Mouse (Mus musculus): Measurements from ENCODE around the gene Slc6a9. TPM values are rescaled to one million over a fixed set of nuclear protein-coding genes. Genes with fewer than 3 reads are reported as not detected.
A peak's percentile ranks its signal among the peaks of the same experiment; 100 is the strongest.

Gene Slc6a9
- 8.0 and 8.9 TPM in 2 replicates for polyA plus RNA-seq (2015; fragmentation: Nextera tagmentation; extraction: Ambion mirVana)

GRCm38 (mm10) chr4:117834457-117834844, at the start of gene Slc6a9:
Gene Slc6a9, plus strand, starts transcription at chr4:117834506.
- H3K36me3 ChIP-seq: no peaks in the 10 kb centered on the region
- peak within 1 kb of the TSS; percentile 86 for H3K27ac ChIP-seq
- no peaks in the 10 kb centered on the region for H3K27me3 ChIP-seq
- peaks cover 37% of the 10 kb centered on the region for H3K4me1 ChIP-seq
- H3K4me3 ChIP-seq: peak within 1 kb of the TSS; percentile 73
- no peak for ATAC-seq (ENCODE audit: borderline replicate concordance, extremely low read depth, low FRiP score, low TSS enrichment)
- H3K4me2 ChIP-seq: peak within 1 kb of the TSS; percentile 96
- WGBS: 17% methylated on average over 3 of the region's 3 CpGs
- H3K9ac ChIP-seq: peak within 1 kb of the TSS; percentile 76
- no peaks in the 10 kb centered on the region for H3K9me3 ChIP-seq

GRCm38 (mm10) chr4:117786963-117787362, 47.3 kb upstream of the Slc6a9 start:
- Histone ChIP-seq H3K9me3 (no peaks in the 10 kb centered on the region), H3K27me3 (no peaks in the 10 kb centered on the region), H3K9ac (no peak overlapping the region), H3K4me3 (no peak overlapping the region), H3K4me1 (no peaks in the 10 kb centered on the region), H3K36me3 (no peaks in the 10 kb centered on the region), H3K4me2 (peak overlapping the region; percentile 29; the same call in 1 of the 2 replicates), H3K27ac (no peak overlapping the region)
- 21% methylated on average over 8 of the region's 8 CpGs for WGBS
- ATAC-seq (ENCODE audit: borderline replicate concordance, extremely low read depth, low FRiP score, low TSS enrichment): peak; percentile 65; the same call in 1 of the 2 replicates

GRCm38 (mm10) chr4:117788308-117788707, 46.0 kb upstream of the Slc6a9 start:
- Histone ChIP-seq H3K4me3 (no peak overlapping the region), H3K27ac (no peak overlapping the region), H3K9ac (no peak overlapping the region), H3K27me3 (no peaks in the 10 kb centered on the region), H3K36me3 (no peaks in the 10 kb centered on the region), H3K4me2 (no peak overlapping the region), H3K9me3 (no peaks in the 10 kb centered on the region), H3K4me1 (no peaks in the 10 kb centered on the region)
- ATAC-seq (ENCODE audit: borderline replicate concordance, extremely low read depth, low FRiP score, low TSS enrichment): no peak
- WGBS: 44% methylated on average over 9 of the region's 10 CpGs

- ATAC-seq (ENCODE audit: borderline replicate concordance, extremely low read depth, low FRiP score, low TSS enrichment): no peak
- Histone ChIP-seq H3K27ac (no peak overlapping the region), H3K4me1 (no peaks in the 10 kb centered on the region), H3K27me3 (no peaks in the 10 kb centered on the region), H3K9ac (no peak overlapping the region), H3K4me3 (no peak overlapping the region), H3K9me3 (no peaks in the 10 kb centered on the region), H3K36me3 (no peaks in the 10 kb centered on the region), H3K4me2 (no peak overlapping the region)
- WGBS: 74% methylated on average over 6 of the region's 6 CpGs
Observed at GRCm38 (mm10) chr4:117799904-117800303, 34.4 kb upstream of the Slc6a9 start.

DNA sequence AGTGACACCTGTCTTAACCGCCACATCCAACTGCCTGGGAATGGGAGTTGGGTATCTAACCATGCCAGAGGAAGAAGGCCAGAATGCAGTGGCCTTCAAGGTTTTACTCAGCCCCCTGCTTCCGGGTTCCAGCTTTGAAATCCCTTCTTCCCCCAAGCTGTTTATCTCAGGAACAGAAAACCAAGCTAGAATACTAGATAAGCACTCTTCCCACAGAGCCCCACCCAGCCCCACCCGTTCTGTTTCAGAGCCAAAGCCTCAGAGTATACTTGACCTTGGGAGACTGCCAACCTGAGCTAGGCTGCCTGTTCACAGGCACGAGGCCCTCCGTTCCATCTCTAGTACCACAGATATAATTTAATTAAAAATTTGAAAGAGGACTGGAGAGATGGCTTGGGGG, 27.3 kb upstream of the Slc6a9 start:
- no peak overlapping the region for H3K9ac ChIP-seq
- no peak overlapping the region for H3K4me3 ChIP-seq
- ATAC-seq (ENCODE audit: borderline replicate concordance, extremely low read depth, low FRiP score, low TSS enrichment): no peak
- no peak overlapping the region for H3K4me2 ChIP-seq
- H3K27ac ChIP-seq: no peak overlapping the region
- 0 out of 2 replicates have a peak, but pooled peaks cover 5% of the 10 kb centered on the region for H3K4me1 ChIP-seq
- WGBS: 53% methylated on average over 5 of the region's 5 CpGs
- no peaks in the 10 kb centered on the region for H3K27me3 ChIP-seq
- no peaks in the 10 kb centered on the region for H3K9me3 ChIP-seq
- H3K36me3 ChIP-seq: no peaks in the 10 kb centered on the region

GRCm38 (mm10) chr4:117810933-117811332, 23.4 kb upstream of the Slc6a9 start:
- Histone ChIP-seq H3K4me3 (no peak overlapping the region), H3K27ac (no peak overlapping the region), H3K9ac (no peak overlapping the region), H3K27me3 (no peaks in the 10 kb centered on the region), H3K4me2 (no peak overlapping the region), H3K4me1 (peaks cover 5% of the 10 kb centered on the region; the same call in 1 of the 2 replicates), H3K9me3 (no peaks in the 10 kb centered on the region), H3K36me3 (no peaks in the 10 kb centered on the region)
- WGBS: 29% methylated on average over 2 of the region's 2 CpGs
- ATAC-seq (ENCODE audit: borderline replicate concordance, extremely low read depth, low FRiP score, low TSS enrichment): no peak

DNA sequence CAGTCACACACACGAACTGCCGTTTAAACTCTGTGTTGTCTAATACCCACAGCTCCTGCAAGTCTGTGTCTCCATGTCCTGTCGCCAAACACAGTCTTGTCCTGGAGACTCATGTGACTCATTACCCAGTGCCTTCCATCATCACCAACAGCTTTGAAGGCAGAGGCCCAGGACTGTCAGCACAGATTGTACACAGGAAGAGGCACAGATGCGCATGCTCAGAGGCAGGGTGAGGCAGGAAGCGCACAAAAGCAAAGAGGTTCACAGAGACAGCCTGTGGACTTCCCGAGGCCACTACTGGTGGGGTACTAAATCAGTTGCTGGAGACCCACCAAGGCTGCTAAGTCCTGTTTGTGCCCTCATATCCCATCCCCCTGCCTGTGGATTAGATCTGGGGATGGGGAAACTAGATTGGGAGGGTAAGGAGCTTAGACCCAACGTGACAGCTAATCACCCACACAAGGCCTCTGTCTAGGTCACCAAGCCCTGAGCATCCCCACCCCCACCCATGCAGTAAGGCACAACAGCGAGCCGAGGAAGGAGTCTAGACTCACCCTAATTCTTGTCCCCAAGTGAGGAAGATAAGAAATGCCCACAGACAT, 20.6 kb upstream of the Slc6a9 start:
- 37% methylated on average over 9 of the region's 9 CpGs for WGBS
- no peaks in the 10 kb centered on the region; the same call in 1 of the 2 replicates for H3K4me1 ChIP-seq
- H3K9me3 ChIP-seq: no peaks in the 10 kb centered on the region
- H3K4me2 ChIP-seq: no peak overlapping the region
- H3K36me3 ChIP-seq: no peaks in the 10 kb centered on the region
- ATAC-seq (ENCODE audit: borderline replicate concordance, extremely low read depth, low FRiP score, low TSS enrichment): no peak
- H3K9ac ChIP-seq: no peak overlapping the region
- H3K27ac ChIP-seq: no peak overlapping the region
- no peaks in the 10 kb centered on the region for H3K27me3 ChIP-seq
- no peak overlapping the region for H3K4me3 ChIP-seq

- Histone ChIP-seq H3K4me2 (no peak overlapping the region), H3K4me3 (no peak overlapping the region), H3K9ac (no peak overlapping the region), H3K27me3 (no peaks in the 10 kb centered on the region), H3K9me3 (no peaks in the 10 kb centered on the region), H3K4me1 (no peaks in the 10 kb centered on the region; the same call in 1 of the 2 replicates), H3K27ac (no peak overlapping the region), H3K36me3 (no peaks in the 10 kb centered on the region)
- 50% methylated on average over 4 of the region's 4 CpGs for WGBS
- ATAC-seq (ENCODE audit: borderline replicate concordance, extremely low read depth, low FRiP score, low TSS enrichment): no peak; the same call in 1 of the 2 replicates
Observed at GRCm38 (mm10) chr4:117814333-117814732, 20.0 kb upstream of the Slc6a9 start.

GRCm38 (mm10) chr4:117816776-117817175, 17.5 kb upstream of the Slc6a9 start:
- no peaks in the 10 kb centered on the region for H3K9me3 ChIP-seq
- H3K4me1 ChIP-seq: no peaks in the 10 kb centered on the region; the same call in 1 of the 2 replicates
- no peak for ATAC-seq (ENCODE audit: borderline replicate concordance, extremely low read depth, low FRiP score, low TSS enrichment)
- 66% methylated on average over 5 of the region's 5 CpGs for WGBS
- no peak overlapping the region for H3K4me2 ChIP-seq
- no peak overlapping the region for H3K4me3 ChIP-seq
- H3K36me3 ChIP-seq: no peaks in the 10 kb centered on the region
- no peaks in the 10 kb centered on the region for H3K27me3 ChIP-seq
- no peak overlapping the region for H3K9ac ChIP-seq
- no peak overlapping the region for H3K27ac ChIP-seq

DNA sequence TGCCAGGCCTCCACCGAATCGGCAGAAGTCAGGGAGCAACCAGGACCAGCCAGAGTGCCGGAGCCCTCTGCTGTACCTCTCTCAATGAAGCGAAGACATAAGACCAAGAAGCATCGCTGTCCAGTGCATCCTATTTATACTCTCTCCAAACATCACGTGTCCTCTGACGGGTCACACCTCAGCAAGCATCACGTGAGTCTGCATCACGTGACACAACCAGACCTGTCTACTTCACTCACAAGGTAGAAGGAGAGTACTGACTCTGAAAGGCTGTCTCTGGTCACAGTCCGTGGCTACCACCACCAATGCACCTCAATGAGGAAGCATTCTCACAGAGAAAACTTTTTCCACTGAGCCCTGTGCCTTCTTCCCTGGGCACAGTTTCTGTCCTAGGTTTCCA, 16.3 kb upstream of the Slc6a9 start:
- H3K27me3 ChIP-seq: no peaks in the 10 kb centered on the region
- no peak overlapping the region for H3K27ac ChIP-seq
- H3K4me1 ChIP-seq: no peaks in the 10 kb centered on the region; the same call in 1 of the 2 replicates
- ATAC-seq (ENCODE audit: borderline replicate concordance, extremely low read depth, low FRiP score, low TSS enrichment): no peak
- H3K4me2 ChIP-seq: no peak overlapping the region
- 87% methylated on average over 10 of the region's 10 CpGs for whole genome bisulfite sequencing
- no peaks in the 10 kb centered on the region for H3K9me3 ChIP-seq
- H3K36me3 ChIP-seq: no peaks in the 10 kb centered on the region
- H3K4me3 ChIP-seq: no peak overlapping the region
- H3K9ac ChIP-seq: no peak overlapping the region

GRCm38 (mm10) chr4:117828572-117829145, 5.6 kb upstream of the Slc6a9 start:
- WGBS: 45% methylated on average over 8 of the region's 8 CpGs
- no peaks in the 10 kb centered on the region for H3K36me3 ChIP-seq
- no peak overlapping the region for H3K4me3 ChIP-seq
- no peak overlapping the region for H3K4me2 ChIP-seq
- peaks cover 28% of the 10 kb centered on the region; the same call in 1 of the 2 replicates for H3K27me3 ChIP-seq
- ATAC-seq (ENCODE audit: borderline replicate concordance, extremely low read depth, low FRiP score, low TSS enrichment): no peak
- no peak overlapping the region for H3K27ac ChIP-seq
- no peaks in the 10 kb centered on the region for H3K9me3 ChIP-seq
- H3K4me1 ChIP-seq: peaks cover 24% of the 10 kb centered on the region
- H3K9ac ChIP-seq: no peak overlapping the region

All from lung, embryonic 15.5 days (tissue).